Comparison of ENCODE assay signal across 10 mouse cellular contexts in genomic region chr13:23698996-23699395, GRCm38 (mm10). TPM values are rescaled to one million over a fixed set of nuclear protein-coding genes. Genes with fewer than 3 reads are reported as not detected.
DNase-seq lines count a peak whose midpoint lies in the region; ATAC-seq and TF ChIP-seq lines count a peak whose summit lies in the region.
"Had no signal": no experiment of that assay in that cellular context is flagged by ENCODE, and none has a peak within 500 bp of the region (broad histone marks: within the 10 kb centered on the region; RNA-seq: fewer than 3 reads in every experiment).

No protein-coding gene starts in this region.

- no peak for TF ChIP-seq EP300 in MEL (IDR thresholded peaks at IDR 0.05; ENCODE audit: low read depth in 1 of 2, low read length in 2 of 2)

- no peaks in the 10 kb centered on the region for H3K36me3 ChIP-seq in heart, embryonic 11.5 days (ENCODE audit: control insufficient read depth, insufficient read depth, low read length)
- peaks cover 0 to 47% of the 10 kb centered on the region in 2 experiments; a peak in 2 of 4 replicates for H3K36me3 ChIP-seq in MEL (ENCODE audit: control insufficient read depth in 1 of 2, insufficient read depth in 2 of 2, low read length in 2 of 2)
- no peaks in the 10 kb centered on the region for H3K36me3 ChIP-seq in hindbrain, embryonic 11.5 days (ENCODE audit: control insufficient read depth, insufficient read depth, low read length)
- no peaks in the 10 kb centered on the region for H3K36me3 ChIP-seq in midbrain, embryonic 10.5 days

- H3K79me2 ChIP-seq in MEL (ENCODE audit: control insufficient read depth, insufficient read depth, low read length, poor library complexity): no peaks in the 10 kb centered on the region; the same call in 1 of the 2 replicates

- no peaks in the 10 kb centered on the region for H3K9me3 ChIP-seq in heart, embryonic 11.5 days (replicated peaks; ENCODE audit: control insufficient read depth, low read length)
- H3K9me3 ChIP-seq in MEL (replicated peaks; ENCODE audit: insufficient read depth, low read length): no peaks in the 10 kb centered on the region
- H3K9me3 ChIP-seq in hindbrain, embryonic 11.5 days (ENCODE audit: control insufficient read depth, low read length): no peaks in the 10 kb centered on the region
- no peaks in the 10 kb centered on the region for H3K9me3 ChIP-seq in midbrain, embryonic 10.5 days (replicated peaks)

- no peak for DNase-seq in heart, postnatal 14 days
- peak; percentile 66 for DNase-seq in MEL (ENCODE audit: low read depth, low spot score)
- DNase-seq in hindbrain, embryonic 11.5 days (ENCODE audit: low spot score): no peak
- no peak for DNase-seq in midbrain, embryonic 10.5 days (ENCODE audit: low spot score)
- DNase-seq in frontal cortex, adult 2 months (ENCODE audit: extremely low spot score in 1 of 2, low spot score in 1 of 2): no peak
- DNase-seq in thymus, postnatal 10 days (ENCODE audit: low spot score in 2 of 2): no peak
- DNase-seq in adrenal gland, postnatal 10 days: no peak

- no peaks in the 10 kb centered on the region; the same call in 1 of the 2 replicates for H3K4me1 ChIP-seq in heart, embryonic 11.5 days (ENCODE audit: control insufficient read depth, insufficient read depth, low read length)
- H3K4me1 ChIP-seq in MEL (ENCODE audit: control insufficient read depth in 1 of 2, insufficient read depth in 2 of 2, low read length in 2 of 2): peaks cover 0 to 31% of the 10 kb centered on the region in 2 experiments; a peak in 2 of 4 replicates
- H3K4me1 ChIP-seq in hindbrain, embryonic 11.5 days (replicated peaks; ENCODE audit: control insufficient read depth, insufficient read depth, low read length): no peaks in the 10 kb centered on the region
- H3K4me1 ChIP-seq in midbrain, embryonic 10.5 days: peaks cover 30% of the 10 kb centered on the region

- no peak for ATAC-seq in heart, embryonic 11.5 days (replicated peaks; ENCODE audit: insufficient number of reproducible peaks, low FRiP score, low TSS enrichment)
- ATAC-seq in hindbrain, embryonic 11.5 days (ENCODE audit: low FRiP score): no peak

- peak overlapping the region; percentile 70 for H3K27ac ChIP-seq in heart, embryonic 11.5 days (ENCODE audit: low read depth, low read length)
- H3K27ac ChIP-seq in MEL (ENCODE audit: control insufficient read depth, low read depth, low read length): peak overlapping the region; percentile 63
- peak overlapping the region; percentile 49 for H3K27ac ChIP-seq in hindbrain, embryonic 11.5 days (ENCODE audit: low read depth, low read length)
- peak overlapping the region; percentile 88 for H3K27ac ChIP-seq in midbrain, embryonic 10.5 days (replicated peaks)

- no peak for TF ChIP-seq POLR2A in MEL (IDR thresholded peaks at IDR 0.05; ENCODE audit: control insufficient read depth in 1 of 2, insufficient read depth in 1 of 2, low read depth in 1 of 2, low read length in 2 of 2, poor library complexity in 1 of 2)

- 56% methylated on average over 6 of the region's 6 CpGs for WGBS in heart, embryonic 11.5 days (ENCODE audit: insufficient replicate concordance)
- WGBS in hindbrain, embryonic 11.5 days: 72% methylated on average over 6 of the region's 6 CpGs
- WGBS in midbrain, embryonic 10.5 days: 59% methylated on average over 6 of the region's 6 CpGs

- intact Hi-C loops in heart, postnatal 14 days (cut with DNase I): loop anchor here (5.0 kb wide), 3 partner anchors 77 to 157 kb away; partner anchors contain the start of genes Hist1h1e, Hist1h2be, Hist1h2bh and Hist1h3f

- no peak overlapping the region for H3K4me3 ChIP-seq in heart, embryonic 11.5 days (ENCODE audit: low read depth, low read length)
- no peak overlapping the region for H3K4me3 ChIP-seq in MEL (ENCODE audit: control insufficient read depth in 1 of 2, insufficient read depth in 1 of 2, low read depth in 2 of 2, low read length in 2 of 2)
- no peak overlapping the region for H3K4me3 ChIP-seq in hindbrain, embryonic 11.5 days (ENCODE audit: low read depth, low read length)
- H3K4me3 ChIP-seq in midbrain, embryonic 10.5 days: peak overlapping the region; percentile 60; the same call in 1 of the 2 replicates

- TF ChIP-seq RAD21 in MEL (IDR thresholded peaks at IDR 0.05; ENCODE audit: low read depth, low read length): no peak

- H3K27me3 ChIP-seq in heart, embryonic 11.5 days (ENCODE audit: control insufficient read depth, insufficient read depth, low read length): no peaks in the 10 kb centered on the region
- H3K27me3 ChIP-seq in MEL (ENCODE audit: control insufficient read depth in 1 of 2, insufficient read depth in 2 of 2, low read length in 2 of 2): no peaks in the 10 kb centered on the region
- no peaks in the 10 kb centered on the region for H3K27me3 ChIP-seq in hindbrain, embryonic 11.5 days (ENCODE audit: control insufficient read depth, insufficient read depth, low read length)
- no peaks in the 10 kb centered on the region for H3K27me3 ChIP-seq in midbrain, embryonic 10.5 days (ENCODE audit: low read depth, poor library complexity, severe bottlenecking)

- 0 out of 2 replicates have a peak overlapping the region, but pooled peaks have one; percentile 6 for H3K9ac ChIP-seq in heart, embryonic 11.5 days (ENCODE audit: low read depth, low read length)
- H3K9ac ChIP-seq in MEL (ENCODE audit: control insufficient read depth, low read depth, low read length, poor library complexity, severe bottlenecking): peak overlapping the region; percentile 56
- H3K9ac ChIP-seq in hindbrain, embryonic 11.5 days (ENCODE audit: low read depth, low read length): no peak overlapping the region

- peak overlapping the region; percentile 70 for H3K4me2 ChIP-seq in heart, embryonic 11.5 days
- no peak overlapping the region for H3K4me2 ChIP-seq in hindbrain, embryonic 11.5 days (replicated peaks; ENCODE audit: low read depth, low read length)

- TF ChIP-seq CTCF in MEL (IDR thresholded peaks at IDR 0.05 in 2 of 3, conservative IDR thresholded peaks at IDR 0.05 in 1 of 3; ENCODE audit: control insufficient read depth in 1 of 3, insufficient read depth in 1 of 3, low read depth in 2 of 3, low read length in 3 of 3, poor library complexity in 1 of 3, severe bottlenecking in 1 of 3): no peak

TF ChIP-seq in MEL, 35 proteins besides CTCF, POLR2A, EP300 and RAD21 (continues in another document):
- no peak for TF ChIP-seq ETS1 (IDR thresholded peaks at IDR 0.05; ENCODE audit: low read depth, low read length)

RNA-seq across cellular contexts. Expression of gene Hist1h4c, which starts 0.7 kb away (rescaled TPM):
- 0.69 and 2.7 TPM in 2 replicates for polyA plus RNA-seq in heart, embryonic 11.5 days (2014; fragmentation: Nextera tagmentation; extraction: Ambion mirVana)
- 10 to 100 TPM; 62.9 to 77.3 TPM for total RNA-seq in heart, postnatal 14 days (2021)
- 1,967 and 2,008 TPM in 2 replicates for total RNA-seq in MEL (2012; rRNA removed)
- 1 to 10 TPM in 1 of 2 experiments, not detected in 1; 4.1 TPM for polyA plus RNA-seq in MEL (2012; ENCODE audit: insufficient read depth in 1 of 2, insufficient read length in 2 of 2, low read depth in 1 of 2, low replicate concordance in 2 of 2, missing spikeins in 1 of 2)
- polyA plus RNA-seq in hindbrain, embryonic 11.5 days (2014; fragmentation: Nextera tagmentation; extraction: Ambion mirVana): 4.5 and 4.9 TPM in 2 replicates
- polyA plus RNA-seq in midbrain, embryonic 10.5 days (2016; fragmentation: Nextera tagmentation; extraction: Ambion mirVana): 4.9 and 5.1 TPM in 2 replicates
- polyA plus RNA-seq in frontal cortex, adult 2 months (2012; rRNA removed): 3.1 and 3.3 TPM in 2 replicates
- 100 to 1,000 TPM; 175 to 199 TPM for total RNA-seq in adrenal gland, postnatal 10 days (2021)

RNA-seq across cellular contexts. Expression of gene Hist1h1t, which starts 3.4 kb away (rescaled TPM):
- not detected in 2 replicates for polyA plus RNA-seq in heart, embryonic 11.5 days (2014; fragmentation: Nextera tagmentation; extraction: Ambion mirVana)
- total RNA-seq in heart, postnatal 14 days (2021): under 1 TPM; 0.31 to 0.32 TPM
- total RNA-seq in MEL (2012; rRNA removed): 2.7 and 6.3 TPM in 2 replicates
- polyA plus RNA-seq in MEL (2012; ENCODE audit: insufficient read depth in 1 of 2, insufficient read length in 2 of 2, low read depth in 1 of 2, low replicate concordance in 2 of 2, missing spikeins in 1 of 2): not detected
- polyA plus RNA-seq in hindbrain, embryonic 11.5 days (2014; fragmentation: Nextera tagmentation; extraction: Ambion mirVana): 0.17 TPM in 1 of 2 replicates, not detected in the other
- polyA plus RNA-seq in midbrain, embryonic 10.5 days (2016; fragmentation: Nextera tagmentation; extraction: Ambion mirVana): not detected in 2 replicates
- polyA plus RNA-seq in frontal cortex, adult 2 months (2012; rRNA removed): not detected in 2 replicates
- under 1 TPM; 0.69 to 0.88 TPM for total RNA-seq in adrenal gland, postnatal 10 days (2021)
- total RNA-seq: hematopoietic stem cell, adult 5-6 weeks had no signal
- polyA plus RNA-seq: brain, embryonic 14.5 days had no signal

RNA-seq across cellular contexts. Expression of gene Hfe, which starts 11.7 kb away (rescaled TPM):
- polyA plus RNA-seq in heart, embryonic 11.5 days (2014; fragmentation: Nextera tagmentation; extraction: Ambion mirVana): 8.2 and 9.9 TPM in 2 replicates
- 10 to 100 TPM; 39.5 to 41.3 TPM for total RNA-seq in heart, postnatal 14 days (2021)
- total RNA-seq in MEL (2012; rRNA removed): not detected in 2 replicates
- polyA plus RNA-seq in MEL (2012; ENCODE audit: insufficient read depth in 1 of 2, insufficient read length in 2 of 2, low read depth in 1 of 2, low replicate concordance in 2 of 2, missing spikeins in 1 of 2): not detected
- 3.4 and 4.2 TPM in 2 replicates for polyA plus RNA-seq in hindbrain, embryonic 11.5 days (2014; fragmentation: Nextera tagmentation; extraction: Ambion mirVana)
- polyA plus RNA-seq in midbrain, embryonic 10.5 days (2016; fragmentation: Nextera tagmentation; extraction: Ambion mirVana): 2.3 and 2.5 TPM in 2 replicates
- polyA plus RNA-seq in frontal cortex, adult 2 months (2012; rRNA removed): 3.8 and 4.4 TPM in 2 replicates
- total RNA-seq in adrenal gland, postnatal 10 days (2021): 10 to 100 TPM; 23.3 to 31.0 TPM

RNA-seq across cellular contexts. Expression of gene Hist1h2bc, which starts 15.0 kb away (rescaled TPM):
- polyA plus RNA-seq in heart, embryonic 11.5 days (2014; fragmentation: Nextera tagmentation; extraction: Ambion mirVana): 31.3 and 31.9 TPM in 2 replicates
- total RNA-seq in heart, postnatal 14 days (2021): 10 to 100 TPM; 48.8 to 56.9 TPM
- total RNA-seq in MEL (2012; rRNA removed): 694 and 982 TPM in 2 replicates
- polyA plus RNA-seq in MEL (2012; ENCODE audit: insufficient read depth in 1 of 2, insufficient read length in 2 of 2, low read depth in 1 of 2, low replicate concordance in 2 of 2, missing spikeins in 1 of 2): 1 to 10 TPM in 1 of 2 experiments, not detected in 1; 3.1 TPM
- polyA plus RNA-seq in hindbrain, embryonic 11.5 days (2014; fragmentation: Nextera tagmentation; extraction: Ambion mirVana): 21.0 and 26.1 TPM in 2 replicates
- 22.1 and 23.9 TPM in 2 replicates for polyA plus RNA-seq in midbrain, embryonic 10.5 days (2016; fragmentation: Nextera tagmentation; extraction: Ambion mirVana)
- polyA plus RNA-seq in frontal cortex, adult 2 months (2012; rRNA removed): 154 and 172 TPM in 2 replicates
- 10 to 100 TPM; 76.4 to 77.6 TPM for total RNA-seq in adrenal gland, postnatal 10 days (2021)

RNA-seq across cellular contexts. Expression of gene Hist1h2ac, which starts 15.2 kb away (rescaled TPM):
- polyA plus RNA-seq in heart, embryonic 11.5 days (2014; fragmentation: Nextera tagmentation; extraction: Ambion mirVana): 0.52 and 0.62 TPM in 2 replicates
- total RNA-seq in heart, postnatal 14 days (2021): 1 to 10 TPM; 2.0 to 3.7 TPM
- 123 and 153 TPM in 2 replicates for total RNA-seq in MEL (2012; rRNA removed)
- under 1 TPM in 1 of 2 experiments, not detected in 1; 0.15 TPM for polyA plus RNA-seq in MEL (2012; ENCODE audit: insufficient read depth in 1 of 2, insufficient read length in 2 of 2, low read depth in 1 of 2, low replicate concordance in 2 of 2, missing spikeins in 1 of 2)
- polyA plus RNA-seq in hindbrain, embryonic 11.5 days (2014; fragmentation: Nextera tagmentation; extraction: Ambion mirVana): 0.79 and 0.84 TPM in 2 replicates
- 1.3 TPM in 2 replicates for polyA plus RNA-seq in midbrain, embryonic 10.5 days (2016; fragmentation: Nextera tagmentation; extraction: Ambion mirVana)
- polyA plus RNA-seq in frontal cortex, adult 2 months (2012; rRNA removed): 1.7 and 2.1 TPM in 2 replicates
- 1 to 10 TPM; 8.3 to 9.7 TPM for total RNA-seq in adrenal gland, postnatal 10 days (2021)
